Mouse (Mus musculus): Measurements from ENCODE around the gene Ptprk.

DNA sequence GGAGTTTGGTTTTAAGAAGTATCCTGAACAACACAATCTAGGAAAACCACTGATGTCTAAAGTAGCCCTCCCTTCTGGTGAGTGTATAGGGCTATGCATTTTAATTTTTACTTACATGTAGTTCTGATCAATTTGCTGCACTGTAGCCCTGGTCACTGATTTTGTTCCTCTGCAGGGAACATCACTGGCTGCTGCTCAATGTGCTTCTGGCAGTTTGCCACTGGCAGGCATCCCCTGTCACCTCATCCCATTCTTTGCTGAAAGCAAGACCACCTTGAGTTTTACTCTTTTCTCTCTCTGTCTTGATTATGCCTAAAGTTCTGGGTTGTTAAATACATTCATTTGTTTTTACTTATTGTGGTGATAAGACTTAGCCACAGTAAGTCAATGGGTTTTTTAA lies 90.1 kb downstream of the Ptprk start:
- no peak for TF ChIP-seq CTCF (conservative IDR thresholded peaks at IDR 0.05; ENCODE audit: low read length)
- no peak for TF ChIP-seq NANOG (IDR thresholded peaks at IDR 0.05; ENCODE audit: borderline replicate concordance, low read length)
- TF ChIP-seq POU5F1 (IDR thresholded peaks at IDR 0.05; ENCODE audit: borderline replicate concordance, low read length): no peak

Measured in E14TG2a.4 (cell line).